Mouse (Mus musculus) heart, embryonic 11.5 days (tissue): ENCODE measurements at regions not wholly inside any gene's neighbourhood (a gene's known extent, or its start where the extent isn't known, plus 50 kb on each side); places are given as distances from the start of the nearest gene placed in this dataset.

Experiments used
- ATAC-seq: fragments of 200-750 bp; cut with Nextera tagmentation; replicated peaks from 2 replicates; pipeline ENCODE4 v1.8.0; 2017; ENCODE audit warnings: moderate library complexity; ENCODE audit not compliant: insufficient number of reproducible peaks, low FRiP score, low TSS enrichment
- H3K27ac ChIP-seq: fragments of 300-500 bp; sonication (generic); 2 replicates; pipeline ENCODE4 v1.5.1; 2014; ENCODE audit warnings: mild to moderate bottlenecking, low read depth, low read length
- H3K27me3 ChIP-seq: fragments of 300-500 bp; sonication (generic); 2 replicates; pipeline ENCODE4 v1.6.1; 2014; ENCODE audit warnings: mild to moderate bottlenecking, low read length, mixed read lengths; ENCODE audit not compliant: control insufficient read depth, insufficient read depth
- H3K36me3 ChIP-seq: fragments of 300-500 bp; sonication (generic); 2 replicates; pipeline ENCODE4 v1.6.1; 2014; ENCODE audit warnings: mild to moderate bottlenecking, low read length, moderate library complexity, mixed read lengths; ENCODE audit not compliant: control insufficient read depth, insufficient read depth
- H3K4me1 ChIP-seq: fragments of 300-500 bp; sonication (generic); 2 replicates; pipeline ENCODE4 v1.6.1; 2014; ENCODE audit warnings: low read length; ENCODE audit not compliant: control insufficient read depth, insufficient read depth
- H3K4me2 ChIP-seq: fragments of 300-500 bp; sonication (generic); 2 replicates; pipeline ENCODE4 v1.6.1; 2014; ENCODE audit warnings: mild to moderate bottlenecking, moderate library complexity
- H3K4me3 ChIP-seq: fragments of 300-500 bp; sonication (generic); 2 replicates; pipeline ENCODE4 v1.5.1; 2014; ENCODE audit warnings: low read depth, low read length
- H3K9ac ChIP-seq: fragments of 300-500 bp; sonication (generic); 2 replicates; pipeline ENCODE4 v1.6.1; 2014; ENCODE audit warnings: mild to moderate bottlenecking, low read depth, low read length, moderate library complexity
- H3K9me3 ChIP-seq: fragments of 300-500 bp; sonication (generic); replicated peaks from 2 replicates; pipeline ENCODE4 v1.6.1; 2016; ENCODE audit warnings: low read length; ENCODE audit not compliant: control insufficient read depth
- whole genome bisulfite sequencing: fragments of 180-500 bp; shearing (Covaris S2); extraction: QIAGEN DNeasy Blood & Tissue Kit; methylation state at CpG from one replicate; pipeline ENCODE4 v1.1.7; 2014; ENCODE audit not compliant: insufficient replicate concordance; 5-methylcytosine and 5-hydroxymethylcytosine counted together

DNA sequence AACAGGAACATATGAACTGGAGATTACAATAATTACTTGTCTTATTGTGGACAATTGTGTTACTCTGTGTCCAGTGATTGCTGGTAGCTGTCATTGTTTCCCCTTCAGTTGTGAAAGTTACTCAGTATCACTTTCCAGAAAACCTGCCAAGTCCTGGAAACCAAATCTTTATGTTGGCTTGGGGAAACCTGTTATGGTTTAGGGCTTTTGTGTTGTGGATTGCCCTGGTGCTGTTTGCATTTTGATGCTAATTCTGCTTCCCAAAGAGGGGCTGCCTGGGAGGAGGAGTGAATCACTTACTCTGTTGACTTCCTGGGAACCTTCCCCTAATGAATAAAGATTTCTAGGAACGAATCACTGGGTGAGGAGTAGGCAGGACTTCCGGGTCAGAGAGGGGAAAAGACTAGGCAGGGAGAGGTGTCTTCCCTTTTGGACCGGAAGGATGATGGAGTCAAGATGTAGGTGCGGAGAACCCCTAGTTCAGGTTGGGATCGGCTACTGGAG lies 321.6 kb downstream of the Nedd1 start:
- Histone ChIP-seq H3K27me3 (no peaks in the 10 kb centered on the region), H3K36me3 (no peaks in the 10 kb centered on the region), H3K9ac (no peak overlapping the region), H3K4me2 (no peak overlapping the region), H3K4me3 (no peak overlapping the region), H3K27ac (no peak overlapping the region), H3K9me3 (no peaks in the 10 kb centered on the region), H3K4me1 (no peaks in the 10 kb centered on the region)
- WGBS: 77% methylated on average over 5 of the region's 5 CpGs
- no peak for ATAC-seq

GRCm38 (mm10) chr10:92389176-92389732 lies 333.0 kb downstream of the Nedd1 start:
- no peaks in the 10 kb centered on the region for H3K4me1 ChIP-seq
- H3K36me3 ChIP-seq: no peaks in the 10 kb centered on the region
- WGBS: 76% methylated on average over 7 of the region's 7 CpGs
- no peak for ATAC-seq
- H3K4me3 ChIP-seq: no peak overlapping the region
- no peak overlapping the region for H3K27ac ChIP-seq
- no peaks in the 10 kb centered on the region for H3K27me3 ChIP-seq
- H3K4me2 ChIP-seq: no peak overlapping the region
- H3K9me3 ChIP-seq: no peaks in the 10 kb centered on the region
- H3K9ac ChIP-seq: no peak overlapping the region

GRCm38 (mm10) chr10:92367126-92367525 lies 355.1 kb downstream of the Nedd1 start:
- Histone ChIP-seq H3K27me3 (no peaks in the 10 kb centered on the region), H3K9ac (no peak overlapping the region), H3K4me1 (no peaks in the 10 kb centered on the region), H3K9me3 (no peaks in the 10 kb centered on the region), H3K4me3 (no peak overlapping the region), H3K4me2 (no peak overlapping the region), H3K27ac (no peak overlapping the region), H3K36me3 (no peaks in the 10 kb centered on the region)
- ATAC-seq: no peak
- 79% methylated on average over 8 of the region's 8 CpGs for WGBS

DNA sequence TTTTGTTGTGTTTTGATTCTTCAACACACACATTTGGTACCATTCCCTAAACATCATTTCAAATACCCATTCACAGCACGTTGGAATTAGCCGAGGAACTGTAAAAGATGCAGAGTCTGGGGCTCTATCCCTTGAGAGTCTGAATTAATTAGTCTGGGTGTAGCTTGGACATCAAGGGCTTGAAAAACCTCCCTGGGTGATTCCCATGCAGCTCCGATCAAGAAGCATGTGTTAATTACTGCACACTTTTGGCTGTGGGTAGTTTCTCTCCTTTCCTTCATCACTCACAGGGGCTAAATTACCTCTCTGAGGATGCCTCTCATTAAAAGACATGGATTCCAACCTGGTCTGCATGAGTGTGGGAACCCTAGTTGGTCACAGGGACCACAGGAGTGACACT lies 365.5 kb downstream of the Nedd1 start:
- H3K9ac ChIP-seq: no peak overlapping the region
- no peaks in the 10 kb centered on the region for H3K36me3 ChIP-seq
- no peak overlapping the region for H3K27ac ChIP-seq
- 81% methylated on average over 3 of the region's 3 CpGs for WGBS
- H3K9me3 ChIP-seq: no peaks in the 10 kb centered on the region
- H3K4me2 ChIP-seq: no peak overlapping the region
- no peak for ATAC-seq
- H3K27me3 ChIP-seq: no peaks in the 10 kb centered on the region
- no peak overlapping the region for H3K4me3 ChIP-seq
- no peaks in the 10 kb centered on the region for H3K4me1 ChIP-seq

DNA sequence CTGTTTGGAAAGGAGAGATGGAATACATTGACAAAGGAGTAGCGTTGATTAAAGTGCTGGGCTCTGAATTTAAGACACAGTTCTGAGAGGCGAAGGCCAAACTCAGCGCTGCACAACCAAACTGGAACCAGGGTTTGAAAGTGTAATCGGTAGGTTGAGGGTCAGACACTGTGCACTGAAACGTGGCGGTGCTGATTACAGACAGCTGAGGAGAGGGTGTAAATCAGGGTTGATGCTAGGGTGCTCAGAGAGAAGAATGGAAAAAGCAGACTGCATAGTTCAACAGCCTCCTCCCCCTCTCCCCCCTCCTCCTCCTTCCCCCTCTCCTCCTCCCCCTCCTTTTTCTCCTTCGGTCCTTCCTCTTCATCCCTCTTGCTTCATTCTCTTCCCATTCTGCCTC lies 373.2 kb downstream of the Nedd1 start:
- 78% methylated on average over 6 of the region's 7 CpGs for WGBS
- Histone ChIP-seq H3K4me3 (no peak overlapping the region), H3K9me3 (no peaks in the 10 kb centered on the region), H3K4me1 (no peaks in the 10 kb centered on the region), H3K27ac (no peak overlapping the region), H3K36me3 (no peaks in the 10 kb centered on the region), H3K4me2 (no peak overlapping the region), H3K27me3 (no peaks in the 10 kb centered on the region), H3K9ac (no peak overlapping the region)
- no peak for ATAC-seq

- Histone ChIP-seq H3K4me3 (no peak overlapping the region), H3K4me2 (no peak overlapping the region), H3K4me1 (no peaks in the 10 kb centered on the region), H3K9me3 (no peaks in the 10 kb centered on the region), H3K9ac (no peak overlapping the region), H3K27me3 (no peaks in the 10 kb centered on the region), H3K36me3 (no peaks in the 10 kb centered on the region), H3K27ac (no peak overlapping the region)
- 73% methylated on average over 10 of the region's 10 CpGs for WGBS
- no peak for ATAC-seq
These were observed 374.1 kb downstream of the Nedd1 start for GRCm38 (mm10) chr10:92347960-92348675.

- Histone ChIP-seq H3K27ac (no peak overlapping the region), H3K9me3 (no peaks in the 10 kb centered on the region), H3K27me3 (no peaks in the 10 kb centered on the region), H3K36me3 (no peaks in the 10 kb centered on the region), H3K4me3 (no peak overlapping the region), H3K4me1 (no peaks in the 10 kb centered on the region), H3K4me2 (no peak overlapping the region), H3K9ac (no peak overlapping the region)
- ATAC-seq: no peak
- WGBS: 78% methylated on average over 2 of the region's 2 CpGs
These were observed 382.5 kb downstream of the Nedd1 start for GRCm38 (mm10) chr10:92339671-92340070.

GRCm38 (mm10) chr10:92336949-92337348 lies 385.3 kb downstream of the Nedd1 start:
- Histone ChIP-seq H3K4me2 (no peak overlapping the region), H3K9me3 (no peaks in the 10 kb centered on the region), H3K9ac (no peak overlapping the region), H3K4me1 (peaks cover 9% of the 10 kb centered on the region), H3K27ac (no peak overlapping the region), H3K4me3 (no peak overlapping the region), H3K27me3 (no peaks in the 10 kb centered on the region), H3K36me3 (no peaks in the 10 kb centered on the region)
- 75% methylated on average over 2 of the region's 2 CpGs for WGBS
- no peak for ATAC-seq

GRCm38 (mm10) chr10:92336138-92336537 lies 386.1 kb downstream of the Nedd1 start:
- Histone ChIP-seq H3K27me3 (no peaks in the 10 kb centered on the region), H3K9ac (no peak overlapping the region), H3K4me2 (no peak overlapping the region), H3K4me1 (peaks cover 9% of the 10 kb centered on the region), H3K27ac (no peak overlapping the region), H3K4me3 (no peak overlapping the region), H3K9me3 (no peaks in the 10 kb centered on the region), H3K36me3 (no peaks in the 10 kb centered on the region)
- ATAC-seq: no peak
- 82% methylated on average over 5 of the region's 5 CpGs for WGBS
